Mouse (Mus musculus) induced T-regulatory cell, adult 2 months (primary cell): ENCODE measurements around the gene Rps10.
A peak's percentile ranks its signal among the peaks of the same experiment; 100 is the strongest.
"Not testable (repeated sequence)": the region's sequence is repeated elsewhere in the genome, so short reads cannot be mapped to it uniquely, and the experiment has no call there.

Experiments used
- DNase-seq: peaks from one replicate; pipeline ENCODE4 v3.0.0-alpha.2; 2012; ENCODE audit warnings: low read depth

Gene Rps10

GRCm38 (mm10) chr17:27643756-27644155 lies 7.3 kb upstream of the Rps10 start:
- no peak for DNase-seq

- DNase-seq: no peak
Observed at GRCm38 (mm10) chr17:27643101-27643500, 6.6 kb upstream of the Rps10 start.

- DNase-seq: no peak
Observed at GRCm38 (mm10) chr17:27642491-27643062, 6.1 kb upstream of the Rps10 start.

GRCm38 (mm10) chr17:27639851-27640250 lies 3.4 kb upstream of the Rps10 start:
- DNase-seq: not testable (repeated sequence)

GRCm38 (mm10) chr17:27638921-27639332 lies 2.5 kb upstream of the Rps10 start:
- DNase-seq: peak; percentile 49

GRCm38 (mm10) chr17:27637333-27637732 lies 864 bp upstream of the Rps10 start:
- DNase-seq: no peak

- not testable (repeated sequence) for DNase-seq
Observed at GRCm38 (mm10) chr17:27635575-27635903, 930 bp downstream of the Rps10 start.

- DNase-seq: peak; percentile 96
Observed at GRCm38 (mm10) chr17:27634871-27635574, 1.4 kb downstream of the Rps10 start, which contains the start of gene RPS10-NUDT3. Gene RPS10-NUDT3, minus strand, starts transcription at chr17:27635222.

- peak; percentile 88 for DNase-seq
Observed at GRCm38 (mm10) chr17:27629249-27630020, 7.0 kb downstream of the Rps10 start.

- DNase-seq: no peak
Observed at GRCm38 (mm10) chr17:27628376-27628775, 8.1 kb downstream of the Rps10 start.

- peak; percentile 52 for DNase-seq
Observed at GRCm38 (mm10) chr17:27627451-27627850, 9.0 kb downstream of the Rps10 start.

- no peak for DNase-seq
Observed at GRCm38 (mm10) chr17:27626681-27627080, 9.8 kb downstream of the Rps10 start.

- DNase-seq: no peak
Observed at GRCm38 (mm10) chr17:27625455-27626251, 10.8 kb downstream of the Rps10 start.

- DNase-seq: peak; percentile 95
Observed at GRCm38 (mm10) chr17:27623360-27624326, 12.8 kb downstream of the Rps10 start, which contains the start of gene Nudt3. Gene Nudt3, minus strand, starts transcription at chr17:27623495.

GRCm38 (mm10) chr17:27622611-27623359 lies 13.7 kb downstream of the Rps10 start:
- peak; percentile 67 for DNase-seq

GRCm38 (mm10) chr17:27621705-27622531 lies 14.6 kb downstream of the Rps10 start:
- peak; percentile 52 for DNase-seq

GRCm38 (mm10) chr17:27621161-27621560 lies 15.3 kb downstream of the Rps10 start:
- no peak for DNase-seq

- no peak for DNase-seq
Observed at GRCm38 (mm10) chr17:27615388-27615787, 21.1 kb downstream of the Rps10 start.

GRCm38 (mm10) chr17:27613016-27613415 lies 23.5 kb downstream of the Rps10 start:
- no peak for DNase-seq
